Mouse (Mus musculus): ENCODE measurements around the gene Rmdn3.

- TF ChIP-seq CTCF (IDR thresholded peaks at IDR 0.05; ENCODE audit: insufficient read depth, low read depth, low read length) (no peak), POLR2A (IDR thresholded peaks at IDR 0.05; ENCODE audit: insufficient read depth, low read depth, low read length) (no peak)
Observed at GRCm38 (mm10) chr2:119190969-119191368, 34.1 kb upstream of the Rmdn3 start.

Data from olfactory bulb, adult 2 months (tissue).